Mouse (Mus musculus): ENCODE results near the gene Epb41l5.

GRCm38 (mm10) chr1:119545671-119546070 is 103.1 kb downstream of the Epb41l5 start:
- no peak for TF ChIP-seq POLR2A (IDR thresholded peaks at IDR 0.05; ENCODE audit: extremely low read depth, insufficient read depth, low read length)
- TF ChIP-seq CTCF (IDR thresholded peaks at IDR 0.05; ENCODE audit: extremely low read depth, insufficient read depth, low read length), result no peak

All from cortical plate, adult 2 months (tissue).